Mouse (Mus musculus) bone marrow macrophage, adult 2 months (primary cell): ENCODE results near the gene Napb.

ENCODE experiments used
- CTCF ChIP-seq: IDR thresholded peaks from 2 replicates; pipeline ENCODE4 v1.5.1; 2012; ENCODE audit warnings: low read depth, mild to moderate bottlenecking, low read length, moderate library complexity
- POLR2A ChIP-seq: IDR thresholded peaks from 2 replicates; pipeline ENCODE4 v1.6.1; 2012; ENCODE audit warnings: mild to moderate bottlenecking, low read depth, low read length, borderline replicate concordance

- TF ChIP-seq CTCF (no peak), POLR2A (no peak)
These were observed 33.7 kb downstream of the Napb start for GRCm38 (mm10) chr2:148698571-148698970.
